Mouse (Mus musculus): Measurements from ENCODE around the gene Cep70. TPM values are rescaled to one million over a fixed set of nuclear protein-coding genes. Genes with fewer than 3 reads are reported as not detected.

Cep70 gene
- total RNA-seq (2021): 10 to 100 TPM; 17.3 to 18.0 TPM
- long read RNA-seq, experiment 1, transcript Cep70-201 (18 exons, 2,606 nt): major isoform, 7 of 12 reads
- long read RNA-seq, experiment 1, partial matches to known transcripts: 1 of 12 reads
- long read RNA-seq, experiment 1, other reads (novel, unspliced or antisense): 3 of 12 reads
- long read RNA-seq, experiment 2, partial matches to known transcripts: 3 of 14 reads
- long read RNA-seq, experiment 2, other reads (novel, unspliced or antisense): 8 of 14 reads

DNA sequence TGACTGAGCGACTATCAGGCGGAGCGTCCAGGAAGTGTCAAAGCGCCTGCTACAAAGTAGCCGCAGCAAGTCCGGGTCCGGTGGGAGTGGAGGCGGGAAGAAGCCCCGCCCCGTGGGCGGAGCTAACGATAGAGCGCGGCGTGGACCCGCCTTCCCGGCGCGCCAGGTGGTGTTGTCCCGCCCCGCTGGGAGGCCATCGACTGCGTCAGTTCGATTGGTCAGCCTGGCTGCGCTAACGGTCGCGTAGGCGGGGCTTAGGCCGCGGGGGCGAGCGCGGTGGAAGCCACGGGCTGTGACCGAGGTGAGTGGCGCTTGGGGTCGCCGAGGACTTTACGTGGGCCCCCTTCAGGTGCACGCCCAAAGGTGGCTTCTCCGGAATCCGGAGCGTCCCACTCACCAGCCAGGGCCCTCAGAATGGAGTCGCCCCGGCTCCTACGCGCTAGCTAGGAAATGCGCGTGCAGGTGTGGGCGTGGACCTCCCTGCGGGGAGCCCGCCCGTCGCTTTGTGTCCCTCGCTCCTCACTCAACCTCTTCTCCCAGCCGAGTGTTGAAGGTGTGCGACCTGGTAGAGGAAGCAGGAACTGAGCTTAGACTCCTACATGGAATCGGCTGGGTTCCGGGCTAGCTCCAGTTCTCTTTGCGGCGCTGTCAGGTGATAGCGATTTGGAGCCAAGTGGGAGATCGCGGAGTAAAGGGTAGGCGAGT, at the start of gene Cep70:
Gene Cep70, plus strand, starts transcription at position 178 of the 705 bp plus-strand sequence.
- intact Hi-C loops (cut with DNase I): loop anchor here (2.0 to 10.0 kb wide), 5 partner anchors 103 to 629 kb away; partner anchors contain the start of genes Faim, Nme9 and Pik3cb
- peak; percentile 95 for DNase-seq (ENCODE audit: low spot score in 2 of 2)

DNA sequence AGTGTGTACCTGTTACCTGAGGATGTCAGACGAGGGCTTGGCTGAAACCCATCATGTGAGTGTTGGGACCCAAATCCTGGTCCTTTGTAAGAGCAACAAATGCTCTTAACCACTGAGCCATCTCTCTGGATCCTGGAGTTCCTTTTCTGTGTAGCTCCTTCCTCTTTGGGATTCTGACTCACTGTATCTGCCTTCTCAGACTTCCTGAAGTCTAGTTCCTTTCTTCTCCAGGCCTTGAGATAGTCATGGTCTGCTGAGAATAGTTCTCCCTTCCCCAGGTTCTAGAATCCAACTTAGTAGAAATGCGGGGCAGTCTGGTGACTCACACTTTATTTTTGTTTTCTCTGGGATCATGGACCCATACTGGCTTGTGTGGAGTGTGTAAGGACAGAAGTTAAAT, 30.5 kb upstream of the Cep70 start:
- intact Hi-C loops (cut with DNase I): no loop called here
- DNase-seq (ENCODE audit: low spot score in 2 of 2): no peak

DNA sequence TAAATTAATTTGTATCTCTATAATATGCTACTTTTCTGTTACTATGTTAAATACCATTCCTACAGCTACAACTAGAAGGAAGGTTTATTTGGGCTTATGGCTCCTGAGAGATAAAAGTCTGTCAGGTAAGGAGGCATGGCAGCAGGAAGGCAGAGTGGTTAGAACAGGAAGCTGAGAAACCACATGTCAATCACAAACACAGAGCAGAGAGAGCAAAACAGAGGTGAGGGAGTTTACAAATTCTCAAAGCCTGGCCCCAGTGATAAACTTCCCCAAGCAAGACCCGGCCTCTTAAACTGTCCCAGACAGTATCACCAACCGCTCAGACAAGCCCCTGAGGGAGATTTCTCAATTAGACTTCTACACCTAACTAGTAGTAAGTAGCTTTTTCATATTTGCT, 27.0 kb upstream of the Cep70 start:
- no peak for DNase-seq (ENCODE audit: low spot score in 2 of 2)
- intact Hi-C loops (cut with DNase I): no loop called here

DNA sequence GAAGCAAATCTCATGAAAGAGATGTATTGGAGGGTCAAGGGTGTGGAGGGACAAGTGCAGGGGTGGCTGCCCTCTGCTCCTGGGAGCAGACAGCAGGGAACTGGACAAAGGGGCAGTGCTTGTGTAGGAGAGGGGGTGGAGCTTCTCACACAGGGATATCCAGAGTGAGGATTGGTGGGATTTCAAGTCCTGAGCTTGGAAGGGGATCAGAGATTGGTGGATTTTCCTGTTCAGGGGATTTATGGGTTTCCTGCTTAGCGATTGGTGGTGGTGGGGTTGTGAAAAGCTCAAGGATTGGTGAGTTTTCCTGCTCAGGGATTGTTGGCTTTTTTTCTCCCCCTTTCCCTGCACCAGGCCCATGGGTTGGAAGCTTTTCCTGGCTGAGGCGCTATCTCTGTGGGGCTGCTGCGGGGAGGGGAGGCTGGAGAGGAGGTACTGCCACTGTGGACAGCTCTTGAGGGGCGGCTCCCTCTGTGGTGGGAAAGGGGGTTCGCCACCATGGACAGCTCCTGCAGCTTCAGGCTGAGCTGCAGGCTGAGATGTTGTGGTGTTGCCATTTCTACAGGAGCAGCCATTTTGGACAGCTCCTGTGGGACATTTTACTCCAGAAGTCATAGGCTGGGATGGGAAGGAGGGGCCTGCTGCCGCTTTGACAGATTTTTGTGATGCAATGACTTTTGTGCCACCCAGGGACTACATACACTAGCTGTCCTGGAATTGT, 25.0 kb upstream of the Cep70 start:
- no peak for DNase-seq (ENCODE audit: low spot score in 2 of 2)
- intact Hi-C loops (cut with DNase I): no loop called here

DNA sequence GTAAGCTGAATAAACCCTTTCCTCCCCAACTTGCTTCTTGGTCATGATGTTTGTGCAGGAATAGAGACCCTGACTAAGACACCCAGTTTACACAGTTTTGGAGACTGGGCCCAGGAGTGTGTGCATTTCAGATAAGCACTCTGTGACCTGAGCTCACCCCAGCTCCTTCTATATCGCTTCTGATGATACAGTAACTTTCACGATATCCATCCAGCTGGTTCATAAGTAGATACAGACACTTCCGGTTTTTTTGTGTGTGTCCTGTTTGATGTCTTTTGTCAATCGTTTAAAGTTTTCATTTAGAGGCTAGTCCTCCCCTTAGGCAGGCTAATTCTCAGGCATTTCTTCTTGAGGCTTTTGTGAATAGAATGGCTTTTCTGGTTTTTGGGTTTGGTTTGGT, 21.5 kb upstream of the Cep70 start:
- intact Hi-C loops (cut with DNase I): no loop called here
- no peak for DNase-seq (ENCODE audit: low spot score in 2 of 2)

DNA sequence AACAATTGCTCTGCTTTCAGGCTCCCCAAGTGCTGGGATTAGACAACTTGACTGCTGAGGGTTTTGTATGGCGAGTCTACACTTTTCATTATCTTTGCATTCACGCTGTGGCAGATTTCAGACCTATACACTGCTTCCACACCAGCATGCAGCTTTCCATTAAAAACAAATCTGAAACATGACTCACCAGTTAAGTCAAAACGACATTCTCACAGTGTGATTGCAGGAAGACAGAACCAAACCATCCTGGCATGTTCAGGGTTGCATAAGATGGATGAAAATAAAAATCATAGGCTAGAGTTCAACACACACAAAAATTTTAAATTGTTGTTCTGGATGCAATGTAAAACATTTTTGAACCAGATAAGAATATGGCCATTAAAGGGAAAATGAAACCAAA, 18.6 kb upstream of the Cep70 start:
- no peak for DNase-seq (ENCODE audit: low spot score in 2 of 2)
- intact Hi-C loops (cut with DNase I): no loop called here

DNA sequence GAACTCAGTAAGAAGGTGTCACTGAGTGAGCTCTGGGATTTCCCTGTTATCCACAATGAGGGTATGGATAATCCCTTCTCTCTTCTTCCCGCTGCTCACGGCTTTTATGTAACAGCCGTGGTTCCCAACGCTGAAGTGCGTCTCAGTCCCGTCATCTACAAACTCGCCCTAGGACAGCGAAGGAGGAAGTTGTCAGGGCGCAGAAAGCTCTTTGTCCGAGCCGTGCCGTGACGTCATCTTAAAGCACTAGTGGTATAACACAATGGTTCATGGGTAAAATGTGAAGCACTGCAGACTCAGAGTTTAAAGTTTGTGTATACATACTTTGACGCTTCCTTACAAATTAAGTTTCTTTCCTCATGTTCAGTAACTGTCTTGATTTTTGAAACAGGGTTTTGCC, 13.7 kb upstream of the Cep70 start:
- DNase-seq (ENCODE audit: low spot score in 2 of 2): no peak
- intact Hi-C loops (cut with DNase I): no loop called here

DNA sequence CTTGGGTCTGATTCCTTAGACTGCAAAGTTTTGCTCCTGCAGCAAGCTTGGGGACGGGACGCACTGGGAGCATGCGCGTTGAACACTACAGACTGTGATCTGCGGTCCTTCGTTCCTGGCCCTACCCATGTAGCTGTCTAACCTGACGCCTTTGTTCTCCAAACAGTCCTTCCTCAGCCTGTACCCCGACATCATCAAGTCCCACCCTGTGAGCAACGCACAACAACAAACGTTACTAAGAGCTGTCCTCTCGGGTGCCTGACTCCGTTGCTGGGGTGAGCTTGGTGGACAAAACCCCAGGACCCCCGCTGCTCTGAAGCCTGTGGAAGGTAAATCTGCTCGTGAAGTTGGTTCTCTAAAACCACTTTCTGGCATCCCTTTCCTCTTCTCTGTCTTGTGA, 6.0 kb upstream of the Cep70 start, which contains the start of gene Faiml:
Gene Faiml, minus strand, starts transcription at position 101 of the 400 bp plus-strand sequence.
- intact Hi-C loops (cut with DNase I): no loop called here
- no peak for DNase-seq (ENCODE audit: low spot score in 2 of 2)

DNA sequence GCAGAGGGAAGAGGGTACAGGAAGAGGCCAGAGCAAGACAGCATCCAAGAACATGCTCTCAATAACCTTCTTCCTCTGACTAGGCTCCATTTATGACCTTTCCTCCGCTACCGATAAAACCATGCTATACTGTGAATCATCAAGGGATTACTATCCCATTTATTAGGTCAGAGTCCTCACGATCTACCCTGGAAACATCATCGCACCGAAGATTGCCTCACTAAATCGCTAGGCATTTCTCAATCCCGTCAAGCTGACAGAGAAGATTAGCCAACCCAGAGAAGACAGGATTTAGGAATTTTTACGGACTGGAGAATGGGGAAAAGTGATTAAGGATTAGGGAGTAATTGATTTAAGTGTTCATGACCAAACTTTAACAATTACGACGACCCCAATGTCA, 4.9 kb upstream of the Cep70 start:
- DNase-seq (ENCODE audit: low spot score in 2 of 2): no peak
- intact Hi-C loops (cut with DNase I): no loop called here

DNA sequence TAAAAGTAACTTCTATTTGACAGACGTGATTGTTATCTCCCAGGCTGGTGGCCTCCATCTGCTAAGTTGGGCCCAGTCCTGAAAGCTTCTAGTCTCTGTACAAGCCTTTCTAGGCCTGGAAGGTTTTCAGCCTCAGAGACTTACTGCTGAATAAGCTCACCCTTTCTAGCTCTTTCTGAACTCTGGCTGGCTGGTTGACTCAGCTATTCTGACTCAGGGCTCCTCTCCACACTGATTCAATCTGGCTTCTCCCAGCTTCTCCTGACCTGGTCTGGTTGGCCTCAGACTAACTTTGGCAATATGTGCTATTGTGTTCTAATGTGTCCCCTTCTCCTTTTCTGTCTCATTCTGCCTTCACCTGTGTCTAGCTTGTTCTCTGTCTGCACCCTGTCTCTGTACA, 3.9 kb upstream of the Cep70 start:
- intact Hi-C loops (cut with DNase I): no loop called here
- no peak for DNase-seq (ENCODE audit: low spot score in 2 of 2)

DNA sequence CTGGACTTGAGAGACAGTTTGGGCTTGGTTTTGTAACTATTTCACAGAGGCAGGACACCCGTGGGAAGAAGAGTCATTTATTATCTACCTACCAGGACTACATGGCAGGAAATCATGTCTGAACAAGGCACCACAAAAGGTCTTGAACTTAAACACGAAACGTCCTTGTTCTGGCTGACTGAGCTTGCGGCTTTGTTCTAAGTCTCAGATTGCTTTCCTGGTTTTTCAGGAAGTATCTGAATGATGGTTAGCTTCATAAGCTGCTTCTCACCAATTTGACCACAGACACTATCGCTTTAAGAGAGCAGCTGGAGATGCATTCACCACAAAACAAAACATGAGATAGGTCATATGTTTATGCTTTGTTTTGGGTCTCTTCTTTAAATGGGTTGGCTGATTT, 2.6 kb upstream of the Cep70 start:
- no peak for DNase-seq (ENCODE audit: low spot score in 2 of 2)
- intact Hi-C loops (cut with DNase I): loop anchor here (5.0 to 10.0 kb wide), 4 partner anchors 137 to 626 kb away; partner anchors contain the start of genes Faim and Nme9

DNA sequence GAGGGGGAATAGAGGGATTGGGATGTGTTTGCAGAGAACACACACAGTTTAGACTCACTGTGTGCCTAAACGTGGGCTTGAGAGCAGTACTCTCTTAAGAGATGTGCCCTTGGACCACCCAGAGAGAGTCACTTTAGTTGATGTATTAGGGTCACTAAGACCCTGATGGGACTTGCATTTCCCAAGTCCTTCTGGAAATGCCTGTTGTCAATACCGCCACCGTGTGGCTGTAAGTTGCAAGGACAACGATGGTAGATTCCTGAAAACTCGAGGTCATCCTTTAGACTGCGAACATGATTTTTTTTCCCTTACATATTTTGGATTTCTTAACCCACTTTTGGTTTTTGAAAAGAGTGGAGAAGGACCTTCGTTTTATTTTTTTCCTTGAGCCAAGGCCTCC, 1.1 kb upstream of the Cep70 start:
- intact Hi-C loops (cut with DNase I): loop anchor here (1.0 to 10.0 kb wide), 6 partner anchors 101 to 627 kb away; partner anchors contain the start of genes Faim, Nme9 and Pik3cb
- peak; percentile 49 to 69 for DNase-seq (ENCODE audit: low spot score in 2 of 2)

DNA sequence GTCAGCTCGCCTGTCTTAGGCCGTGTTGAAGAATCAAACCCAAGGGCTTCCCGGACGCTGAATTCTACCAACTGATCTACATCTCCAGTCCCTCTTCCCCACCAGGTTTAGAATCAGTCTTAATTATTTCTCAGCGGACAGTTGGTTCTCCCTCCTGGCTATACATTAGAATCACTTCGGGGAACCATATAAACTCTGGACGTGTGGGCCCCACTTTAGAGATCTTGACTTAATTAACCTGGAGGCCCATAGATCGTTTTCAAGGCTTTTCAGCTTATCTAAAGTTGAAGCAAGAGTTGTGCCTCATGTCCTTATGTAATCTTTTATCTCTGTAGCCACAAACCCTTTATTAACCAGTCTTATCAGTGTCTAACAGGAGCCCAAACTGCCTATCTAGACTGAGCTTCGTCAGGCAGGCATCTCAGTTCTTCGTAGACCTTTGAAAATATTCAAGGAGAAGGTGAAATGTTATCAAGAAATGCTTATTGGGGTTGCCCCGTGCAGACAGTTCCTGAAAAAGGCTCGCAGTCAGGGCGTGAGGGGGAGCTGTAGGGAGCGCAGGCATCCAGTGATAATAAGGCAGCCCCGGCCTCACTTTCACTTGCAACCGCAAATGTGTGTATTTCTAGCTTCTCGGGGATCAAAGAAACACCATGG, 506 bp upstream of the Cep70 start:
- DNase-seq (ENCODE audit: low spot score in 2 of 2): no peak
- intact Hi-C loops (cut with DNase I): loop anchor here (1.0 to 10.0 kb wide), 6 partner anchors 102 to 628 kb away; partner anchors contain the start of genes Faim, Nme9 and Pik3cb

DNA sequence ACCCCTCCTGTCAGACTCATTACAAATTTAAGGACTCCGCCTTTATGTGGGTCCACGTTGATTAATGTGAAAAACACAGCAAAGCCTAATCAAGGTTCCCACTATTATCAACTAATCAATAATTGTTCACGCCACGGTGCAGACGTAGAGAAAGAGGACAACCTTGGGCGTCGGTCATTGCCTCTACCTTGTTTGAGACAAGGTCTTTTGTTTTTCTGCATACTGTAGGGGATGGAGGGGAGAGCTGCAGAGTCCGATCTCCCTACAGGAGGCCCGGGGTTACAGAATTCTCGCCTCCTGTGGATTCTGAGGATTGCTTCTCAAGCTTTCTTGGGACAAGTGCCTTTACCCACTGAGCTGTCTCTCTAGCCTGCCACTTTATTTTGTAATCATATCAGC, 727 bp downstream of the Cep70 start:
- intact Hi-C loops (cut with DNase I): loop anchor here (2.0 to 10.0 kb wide), 5 partner anchors 103 to 629 kb away; partner anchors contain the start of genes Faim, Nme9 and Pik3cb
- DNase-seq (ENCODE audit: low spot score in 2 of 2): peak in 1 of 2 experiments; percentile 5

DNA sequence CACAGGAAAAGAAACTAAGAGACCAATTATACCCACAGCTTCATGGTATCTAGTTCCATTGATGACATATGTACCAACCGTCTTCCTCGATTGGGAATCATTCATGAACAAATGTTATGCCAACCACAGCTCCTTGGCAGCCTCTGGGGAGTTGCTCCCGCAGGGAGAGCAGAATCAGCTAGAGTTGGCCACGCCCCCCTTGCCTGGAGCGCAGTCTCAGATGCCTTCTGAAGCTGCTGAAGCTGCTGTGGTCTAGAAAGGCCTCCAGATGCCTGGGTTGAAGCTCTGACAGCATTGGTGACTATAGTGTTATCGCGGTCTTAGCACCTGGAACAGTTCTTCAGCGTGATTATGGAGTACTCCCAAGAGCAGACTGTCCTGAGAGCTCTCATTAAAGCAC, 5.1 kb downstream of the Cep70 start:
- no peak for DNase-seq (ENCODE audit: low spot score in 2 of 2)
- intact Hi-C loops (cut with DNase I): loop anchor here (10.0 kb wide), 2 partner anchors 264 to 634 kb away; partner anchors contain the start of gene Faim

DNA sequence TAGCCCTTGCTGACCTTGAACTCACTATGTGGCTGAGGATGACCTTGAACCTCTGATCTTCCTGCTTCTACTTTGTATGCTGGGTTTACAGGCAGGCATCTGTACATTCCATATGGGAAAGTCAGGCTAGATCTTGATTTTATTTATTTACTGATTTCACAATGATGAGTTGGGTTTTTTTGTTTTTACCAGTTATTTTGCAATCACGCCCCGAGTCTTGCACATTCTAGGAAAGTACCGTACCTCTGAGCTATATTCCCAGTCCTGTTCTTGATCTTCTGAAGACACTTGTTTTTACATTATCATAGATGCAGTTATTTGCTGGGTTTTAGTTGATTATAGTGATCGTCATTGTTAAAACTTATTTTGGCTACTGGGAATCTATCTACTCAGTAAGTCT, 5.7 kb downstream of the Cep70 start:
- DNase-seq (ENCODE audit: low spot score in 2 of 2): no peak
- intact Hi-C loops (cut with DNase I): loop anchor here (10.0 kb wide), 2 partner anchors 264 to 634 kb away; partner anchors contain the start of gene Faim

DNA sequence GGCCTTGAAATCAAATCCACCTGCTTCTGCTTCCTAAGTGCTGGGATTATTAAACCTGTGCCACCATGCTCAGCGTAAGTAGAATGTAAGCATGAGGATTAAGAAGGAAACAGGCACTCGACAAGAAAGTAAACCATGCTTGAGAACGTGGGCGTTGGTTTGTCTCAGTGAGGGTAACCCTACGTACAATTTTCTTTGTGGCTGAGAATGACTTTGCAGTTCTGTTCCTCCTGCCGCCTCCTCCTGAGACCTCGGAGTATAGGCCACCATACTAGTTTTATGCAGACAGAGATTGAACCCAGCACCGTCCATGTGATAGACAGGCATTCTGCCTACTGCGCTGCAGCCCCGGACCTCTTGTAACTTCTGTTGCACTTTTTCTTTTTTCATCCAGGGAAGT, 10.7 kb downstream of the Cep70 start:
- DNase-seq (ENCODE audit: low spot score in 2 of 2): no peak
- intact Hi-C loops (cut with DNase I): no loop called here

DNA sequence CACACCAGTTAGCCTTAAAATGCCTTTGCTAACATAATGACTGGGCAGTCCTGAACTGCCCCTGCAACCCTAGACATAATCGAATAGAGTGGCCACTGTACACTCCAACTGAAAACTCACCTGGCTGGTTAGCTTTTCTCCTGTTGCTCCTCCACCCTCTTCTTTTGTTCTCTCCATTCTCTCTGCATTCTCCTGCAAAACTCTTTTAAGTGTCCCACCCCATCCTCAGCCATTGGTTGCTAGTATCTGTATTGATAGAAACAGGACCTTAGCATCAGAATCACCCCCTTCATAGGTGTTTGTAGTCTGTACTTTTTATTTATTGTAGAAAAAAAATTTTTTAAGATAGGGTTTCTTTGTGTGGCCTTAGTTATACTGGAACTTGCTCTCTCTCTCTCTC, 13.0 kb downstream of the Cep70 start:
- no peak for DNase-seq (ENCODE audit: low spot score in 2 of 2)
- intact Hi-C loops (cut with DNase I): no loop called here

DNA sequence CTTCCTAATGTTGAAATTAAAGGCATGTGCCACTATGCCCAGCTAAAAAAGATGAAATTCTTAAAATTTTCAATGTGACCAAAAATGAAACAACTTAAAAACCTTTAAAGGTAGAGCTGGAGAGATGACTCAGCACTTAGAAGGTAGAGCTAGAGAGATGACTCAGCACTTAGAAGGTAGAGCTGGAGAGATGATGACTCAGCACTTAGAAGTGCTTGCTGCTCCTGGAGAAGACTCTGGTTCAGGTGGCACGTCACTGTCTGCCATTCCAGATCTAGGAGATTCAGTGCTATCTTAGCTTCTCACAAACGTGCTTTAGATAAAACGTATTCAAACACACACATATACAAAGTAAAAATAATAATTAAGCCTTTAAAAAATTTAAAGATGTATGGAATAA, 13.7 kb downstream of the Cep70 start:
- intact Hi-C loops (cut with DNase I): no loop called here
- no peak for DNase-seq (ENCODE audit: low spot score in 2 of 2)

DNA sequence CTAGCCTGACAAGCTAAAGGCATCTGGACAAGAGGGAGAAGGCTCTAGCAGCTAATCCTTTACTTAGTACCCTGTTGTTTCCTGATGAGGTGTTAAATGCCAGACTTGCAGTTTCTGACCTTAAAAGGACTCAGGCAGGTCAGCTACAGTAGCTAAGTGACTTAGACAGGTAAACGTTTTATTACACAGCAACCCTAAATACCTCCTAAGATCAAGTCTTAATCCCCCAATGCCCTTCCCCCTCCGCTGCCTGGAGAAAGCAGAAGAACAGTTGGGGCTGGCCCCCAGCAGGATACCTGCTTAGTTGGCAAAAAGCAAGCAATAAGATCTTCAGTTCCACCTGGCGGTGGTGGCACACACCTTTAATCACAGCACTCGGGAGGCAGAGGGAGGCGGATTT, 15.7 kb downstream of the Cep70 start:
- intact Hi-C loops (cut with DNase I): no loop called here

More for the DNA sequence above, 15.7 kb downstream of the Cep70 start:
- DNase-seq (ENCODE audit: low spot score in 2 of 2): no peak
